Mouse (Mus musculus): ENCODE results near the gene Cerkl.

GRCm38 (mm10) chr2:79455646-79456045 lies 939 bp downstream of the Cerkl start:
- TF ChIP-seq CTCF (IDR thresholded peaks at IDR 0.05; ENCODE audit: extremely low read depth, insufficient read depth, low read length) (no peak), POLR2A (IDR thresholded peaks at IDR 0.05; ENCODE audit: extremely low read depth, insufficient read depth, low read length) (no peak)
